Mouse (Mus musculus): ENCODE measurements around the gene Bves. TPM values are rescaled to one million over a fixed set of nuclear protein-coding genes. Genes with fewer than 3 reads are reported as not detected.
"Not testable (repeated sequence)": the region's sequence is repeated elsewhere in the genome, so short reads cannot be mapped to it uniquely, and the experiment has no call there.

Bves gene
- polyA plus RNA-seq, 1 experiment from 2014 or later = 3.0 TPM

- Histone ChIP-seq H3K9me3 (no peaks in the 10 kb centered on the region), H3K27me3 (no peaks in the 10 kb centered on the region), H3K36me3 (no peaks in the 10 kb centered on the region), H3K4me2 (no peak overlapping the region), H3K27ac (no peak overlapping the region), H3K4me3 (no peak overlapping the region), H3K9ac (no peak overlapping the region), H3K4me1 (no peaks in the 10 kb centered on the region)
- 64% methylated on average over 7 of the region's 7 CpGs for WGBS
- ATAC-seq (ENCODE audit: insufficient number of reproducible peaks, low FRiP score, low TSS enrichment, low read depth) = peak; percentile 70; the same call in 1 of the 2 replicates
Observed at GRCm38 (mm10) chr10:45311624-45312023, 23.9 kb upstream of the Bves start.

DNA sequence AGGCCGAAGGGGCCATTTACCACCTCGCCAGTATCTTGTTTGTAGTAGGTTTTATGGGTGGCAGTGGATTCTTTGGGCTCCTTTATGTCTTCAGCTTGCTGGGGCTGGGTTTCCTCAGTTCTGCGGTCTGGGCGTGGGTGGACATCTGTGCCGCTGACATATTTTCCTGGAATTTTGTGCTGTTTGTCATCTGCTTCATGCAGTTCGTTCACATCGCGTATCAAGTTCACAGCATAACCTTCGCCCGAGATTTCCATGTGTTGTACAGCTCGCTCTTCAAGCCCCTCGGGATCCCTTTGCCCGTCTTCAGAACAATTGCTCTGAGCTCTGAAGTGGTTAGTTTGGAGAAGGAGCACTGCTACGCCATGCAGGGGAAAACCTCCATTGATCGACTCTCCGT lies 20.7 kb upstream of the Bves start:
- 76% methylated on average over 16 of the region's 16 CpGs for WGBS

DNA sequence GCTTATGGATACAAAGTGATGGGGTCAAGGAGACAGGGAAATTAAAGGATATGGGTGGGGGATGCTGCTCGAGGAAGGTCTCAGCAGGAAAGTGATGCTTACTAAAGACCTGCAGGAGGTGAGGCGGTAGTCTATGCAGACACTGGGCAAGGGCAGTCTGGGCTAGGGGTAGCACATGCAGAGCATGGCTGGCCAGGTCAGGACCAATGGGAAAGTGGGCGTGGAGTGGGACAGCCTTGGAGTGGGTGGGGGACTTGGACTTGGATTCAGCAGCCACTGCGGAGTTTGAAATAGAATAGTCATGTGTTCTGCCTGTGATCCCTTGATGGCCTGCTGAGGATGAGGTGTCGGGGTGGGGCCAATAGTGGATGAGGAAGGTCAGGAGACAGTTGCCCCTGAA lies 16.6 kb upstream of the Bves start:
- Histone ChIP-seq H3K4me2 (no peak overlapping the region), H3K4me3 (no peak overlapping the region), H3K27ac (no peak overlapping the region), H3K9me3 (no peaks in the 10 kb centered on the region), H3K9ac (no peak overlapping the region), H3K36me3 (no peaks in the 10 kb centered on the region), H3K27me3 (no peaks in the 10 kb centered on the region), H3K4me1 (no peaks in the 10 kb centered on the region)
- 86% methylated on average over 5 of the region's 5 CpGs for WGBS
- ATAC-seq (ENCODE audit: insufficient number of reproducible peaks, low FRiP score, low TSS enrichment, low read depth) = no peak

More for the DNA sequence above, 20.7 kb upstream of the Bves start:
- H3K4me1 ChIP-seq = no peaks in the 10 kb centered on the region
- no peak overlapping the region for H3K27ac ChIP-seq
- H3K4me2 ChIP-seq = no peak overlapping the region
- H3K36me3 ChIP-seq = no peaks in the 10 kb centered on the region
- H3K27me3 ChIP-seq = no peaks in the 10 kb centered on the region
- no peak for ATAC-seq (ENCODE audit: insufficient number of reproducible peaks, low FRiP score, low TSS enrichment, low read depth)
- no peaks in the 10 kb centered on the region for H3K9me3 ChIP-seq
- no peak overlapping the region for H3K4me3 ChIP-seq
- no peak overlapping the region for H3K9ac ChIP-seq

DNA sequence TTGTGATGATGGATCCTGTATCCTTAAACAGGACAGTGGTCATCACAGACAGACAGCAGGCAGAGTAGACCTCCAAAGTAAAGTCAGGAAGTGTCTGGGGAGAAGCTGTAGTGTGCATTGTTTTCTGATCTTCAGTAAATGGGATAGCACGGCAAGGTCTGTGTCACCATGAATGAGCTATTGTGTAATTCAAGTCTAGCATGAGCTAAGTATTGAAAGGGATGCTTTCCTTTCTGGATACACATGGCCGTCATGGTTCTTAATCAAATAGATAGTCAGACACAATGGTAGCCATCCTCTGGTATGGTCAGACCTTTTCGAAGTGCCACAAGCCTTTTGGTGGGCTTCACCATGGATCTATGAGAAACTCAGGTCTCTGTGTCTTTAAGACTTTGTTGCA lies 15.3 kb upstream of the Bves start:
- ATAC-seq (ENCODE audit: insufficient number of reproducible peaks, low FRiP score, low TSS enrichment, low read depth) = no peak
- no peak overlapping the region for H3K4me3 ChIP-seq
- WGBS = 90% methylated on average over 3 of the region's 3 CpGs

DNA sequence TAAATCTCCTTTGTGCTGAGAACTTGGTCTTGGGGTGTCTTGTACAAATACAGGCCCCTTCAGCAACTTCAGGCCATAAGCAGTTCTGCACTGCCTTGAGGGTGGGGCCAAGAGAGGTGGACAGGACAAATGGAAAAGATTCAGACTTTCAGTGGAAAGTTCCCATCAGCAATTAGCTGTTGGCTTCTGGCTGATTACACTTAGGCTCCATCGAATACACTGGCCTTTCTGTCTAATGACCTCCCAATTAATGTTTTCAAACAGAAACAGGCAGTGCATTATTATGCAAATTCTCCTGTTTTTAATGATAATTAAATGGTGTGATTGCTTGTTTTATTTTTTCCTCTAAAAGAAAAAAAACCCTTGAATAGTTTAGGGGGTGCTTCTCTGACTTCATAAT lies 11.4 kb upstream of the Bves start:
- Histone ChIP-seq H3K27me3 (no peaks in the 10 kb centered on the region), H3K4me3 (no peak overlapping the region), H3K4me2 (no peak overlapping the region), H3K9me3 (no peaks in the 10 kb centered on the region), H3K36me3 (no peaks in the 10 kb centered on the region), H3K4me1 (no peaks in the 10 kb centered on the region), H3K27ac (no peak overlapping the region), H3K9ac (no peak overlapping the region)
- WGBS = 61% methylated on average over 1 of the region's 1 CpGs
- ATAC-seq (ENCODE audit: insufficient number of reproducible peaks, low FRiP score, low TSS enrichment, low read depth) = no peak

More for the DNA sequence above, 15.3 kb upstream of the Bves start:
- Histone ChIP-seq H3K9me3 (no peaks in the 10 kb centered on the region), H3K4me1 (no peaks in the 10 kb centered on the region), H3K27ac (no peak overlapping the region), H3K4me2 (no peak overlapping the region), H3K27me3 (no peaks in the 10 kb centered on the region), H3K36me3 (no peaks in the 10 kb centered on the region), H3K9ac (no peak overlapping the region)

- WGBS = 63% methylated on average over 7 of the region's 7 CpGs
- no peak for ATAC-seq (ENCODE audit: insufficient number of reproducible peaks, low FRiP score, low TSS enrichment, low read depth)
Observed at GRCm38 (mm10) chr10:45328196-45329000, 7.2 kb upstream of the Bves start.

GRCm38 (mm10) chr10:45334925-45335324 lies 647 bp upstream of the Bves start:
- Histone ChIP-seq H3K4me3 (peak overlapping the region; percentile 71), H3K27ac (no peak overlapping the region), H3K27me3 (peaks cover 10% of the 10 kb centered on the region), H3K4me2 (peak overlapping the region; percentile 94), H3K9ac (no peak overlapping the region), H3K4me1 (peaks cover 9% of the 10 kb centered on the region), H3K36me3 (no peaks in the 10 kb centered on the region), H3K9me3 (no peaks in the 10 kb centered on the region)
- ATAC-seq (ENCODE audit: insufficient number of reproducible peaks, low FRiP score, low TSS enrichment, low read depth) = no peak
- 24% methylated on average over 7 of the region's 7 CpGs for WGBS

More at GRCm38 (mm10) chr10:45328196-45329000, 7.2 kb upstream of the Bves start:
- Histone ChIP-seq H3K4me1 (no peaks in the 10 kb centered on the region), H3K9me3 (no peaks in the 10 kb centered on the region), H3K27ac (no peak overlapping the region), H3K4me2 (no peak overlapping the region), H3K36me3 (no peaks in the 10 kb centered on the region), H3K9ac (no peak overlapping the region), H3K27me3 (no peaks in the 10 kb centered on the region), H3K4me3 (no peak overlapping the region)

DNA sequence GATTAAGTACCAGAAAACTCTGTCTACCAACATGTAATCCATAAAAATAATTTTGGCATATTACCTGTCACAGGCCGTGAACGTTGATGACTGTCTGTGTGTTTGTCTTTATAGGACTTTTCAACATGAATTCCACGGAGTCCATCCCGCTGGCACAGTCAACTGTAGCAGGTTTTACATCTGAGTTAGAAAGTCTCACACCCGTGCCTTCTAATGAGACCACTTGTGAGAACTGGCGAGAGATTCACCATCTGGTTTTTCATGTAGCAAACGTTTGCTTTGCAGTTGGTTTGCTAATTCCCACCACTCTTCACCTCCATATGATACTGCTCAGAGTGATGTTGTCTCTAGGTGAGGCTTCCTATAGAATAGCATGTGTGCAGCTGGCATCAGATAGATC lies 3.5 kb downstream of the Bves start:
- H3K27ac ChIP-seq = no peak overlapping the region
- WGBS = 63% methylated on average over 7 of the region's 7 CpGs
- ATAC-seq (ENCODE audit: insufficient number of reproducible peaks, low FRiP score, low TSS enrichment, low read depth) = no peak
- no peak overlapping the region for H3K4me2 ChIP-seq
- no peak overlapping the region for H3K9ac ChIP-seq
- no peaks in the 10 kb centered on the region for H3K36me3 ChIP-seq
- H3K4me3 ChIP-seq = no peak overlapping the region
- H3K4me1 ChIP-seq = peaks cover 9% of the 10 kb centered on the region
- peaks cover 10% of the 10 kb centered on the region for H3K27me3 ChIP-seq
- no peaks in the 10 kb centered on the region for H3K9me3 ChIP-seq

GRCm38 (mm10) chr10:45344381-45344780 lies 8.8 kb downstream of the Bves start:
- Histone ChIP-seq H3K4me1 (no peaks in the 10 kb centered on the region), H3K9ac (no peak overlapping the region), H3K27me3 (no peaks in the 10 kb centered on the region), H3K4me3 (no peak overlapping the region), H3K4me2 (no peak overlapping the region), H3K27ac (no peak overlapping the region), H3K36me3 (no peaks in the 10 kb centered on the region), H3K9me3 (no peaks in the 10 kb centered on the region)
- WGBS = 83% methylated on average over 4 of the region's 4 CpGs
- ATAC-seq (ENCODE audit: insufficient number of reproducible peaks, low FRiP score, low TSS enrichment, low read depth) = no peak

GRCm38 (mm10) chr10:45345217-45345616 lies 9.6 kb downstream of the Bves start:
- no peaks in the 10 kb centered on the region for H3K4me1 ChIP-seq
- ATAC-seq (ENCODE audit: insufficient number of reproducible peaks, low FRiP score, low TSS enrichment, low read depth) = no peak
- H3K4me3 ChIP-seq = no peak overlapping the region
- H3K9me3 ChIP-seq = no peaks in the 10 kb centered on the region
- H3K9ac ChIP-seq = no peak overlapping the region
- no peak overlapping the region for H3K4me2 ChIP-seq
- WGBS = 85% methylated on average over 9 of the region's 9 CpGs
- H3K36me3 ChIP-seq = no peaks in the 10 kb centered on the region
- H3K27ac ChIP-seq = no peak overlapping the region
- no peaks in the 10 kb centered on the region for H3K27me3 ChIP-seq

GRCm38 (mm10) chr10:45348143-45348542 lies 12.6 kb downstream of the Bves start:
- not testable (repeated sequence) for H3K36me3 ChIP-seq; H3K4me3 ChIP-seq; H3K27me3 ChIP-seq; H3K4me2 ChIP-seq; ATAC-seq (ENCODE audit: insufficient number of reproducible peaks, low FRiP score, low TSS enrichment, low read depth); H3K4me1 ChIP-seq; H3K9ac ChIP-seq; H3K27ac ChIP-seq; H3K9me3 ChIP-seq
- WGBS = 90% methylated on average over 3 of the region's 3 CpGs

- WGBS = 92% methylated on average over 6 of the region's 6 CpGs
- H3K4me1 ChIP-seq = no peaks in the 10 kb centered on the region
Observed at GRCm38 (mm10) chr10:45356091-45356490, 20.5 kb downstream of the Bves start.

More at GRCm38 (mm10) chr10:45356091-45356490, 20.5 kb downstream of the Bves start:
- no peak for ATAC-seq (ENCODE audit: insufficient number of reproducible peaks, low FRiP score, low TSS enrichment, low read depth)
- Histone ChIP-seq H3K9ac (no peak overlapping the region), H3K9me3 (no peaks in the 10 kb centered on the region), H3K36me3 (no peaks in the 10 kb centered on the region; the same call in 1 of the 2 replicates), H3K4me2 (no peak overlapping the region), H3K27me3 (no peaks in the 10 kb centered on the region), H3K4me3 (no peak overlapping the region), H3K27ac (no peak overlapping the region)

Measured in limb, embryonic 15.5 days (tissue).